Mouse (Mus musculus) monocyte, adult 59 days (primary cell): ENCODE data around the gene Ndufaf1. TPM values are rescaled to one million over a fixed set of nuclear protein-coding genes. Genes with fewer than 3 reads are reported as not detected.

Experiments used
- total RNA-seq, 2 experiments: library from RNA; stranded (reverse); gene quantifications; one replicate each; pipeline ENCODE4 v1.2.4; 2023

Ndufaf1 gene
- 1 to 10 TPM; 8.8 to 9.1 TPM for total RNA-seq

DNA sequence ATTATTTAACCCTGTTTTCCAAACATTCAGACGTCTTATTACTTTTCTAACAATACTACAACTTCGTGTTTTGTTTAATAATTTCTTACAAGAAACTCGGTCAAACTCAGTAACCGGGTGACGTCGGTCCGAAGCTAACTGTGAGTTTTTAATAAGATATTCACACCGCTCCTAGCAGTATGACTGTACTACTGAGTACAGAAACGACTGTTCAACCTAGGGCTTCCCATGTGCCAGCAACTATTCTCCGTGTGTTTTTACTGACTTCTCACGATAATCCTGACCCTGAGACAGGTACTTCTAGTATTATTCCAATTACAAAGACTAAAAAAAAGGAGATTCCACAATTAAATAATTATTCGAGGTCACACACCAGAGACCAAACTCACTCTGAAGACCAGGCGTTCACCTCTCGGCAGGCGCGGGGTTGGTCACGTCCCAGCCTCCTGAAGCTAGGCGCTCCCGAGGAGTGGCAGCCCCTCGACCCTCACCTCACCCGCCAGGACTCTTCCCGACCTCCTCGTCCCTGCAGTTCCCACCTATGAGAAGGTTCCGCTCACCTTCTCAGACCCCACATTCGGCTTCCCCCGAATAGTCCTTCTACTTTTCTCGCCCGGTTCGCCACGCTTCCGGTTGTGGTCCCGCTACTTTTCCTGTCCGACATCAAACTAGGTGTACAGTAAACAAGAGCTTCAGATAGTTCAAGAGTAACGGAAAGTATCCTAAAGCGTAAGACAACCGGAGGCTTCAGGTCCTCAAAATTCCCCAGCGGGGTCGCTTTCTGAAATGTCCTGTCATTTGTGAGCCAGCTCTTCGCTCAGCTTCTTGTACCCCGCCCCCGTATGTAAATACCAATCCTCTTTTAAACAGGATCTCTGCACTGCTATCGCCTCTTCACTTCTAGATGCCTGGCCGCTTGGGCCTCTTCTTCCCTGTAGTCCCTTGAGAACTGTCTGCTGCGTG is at the start of gene Ndufaf1:
Ndufaf1 (minus strand) TSS at position 608 of the 963 bp plus-strand sequence.

DNA sequence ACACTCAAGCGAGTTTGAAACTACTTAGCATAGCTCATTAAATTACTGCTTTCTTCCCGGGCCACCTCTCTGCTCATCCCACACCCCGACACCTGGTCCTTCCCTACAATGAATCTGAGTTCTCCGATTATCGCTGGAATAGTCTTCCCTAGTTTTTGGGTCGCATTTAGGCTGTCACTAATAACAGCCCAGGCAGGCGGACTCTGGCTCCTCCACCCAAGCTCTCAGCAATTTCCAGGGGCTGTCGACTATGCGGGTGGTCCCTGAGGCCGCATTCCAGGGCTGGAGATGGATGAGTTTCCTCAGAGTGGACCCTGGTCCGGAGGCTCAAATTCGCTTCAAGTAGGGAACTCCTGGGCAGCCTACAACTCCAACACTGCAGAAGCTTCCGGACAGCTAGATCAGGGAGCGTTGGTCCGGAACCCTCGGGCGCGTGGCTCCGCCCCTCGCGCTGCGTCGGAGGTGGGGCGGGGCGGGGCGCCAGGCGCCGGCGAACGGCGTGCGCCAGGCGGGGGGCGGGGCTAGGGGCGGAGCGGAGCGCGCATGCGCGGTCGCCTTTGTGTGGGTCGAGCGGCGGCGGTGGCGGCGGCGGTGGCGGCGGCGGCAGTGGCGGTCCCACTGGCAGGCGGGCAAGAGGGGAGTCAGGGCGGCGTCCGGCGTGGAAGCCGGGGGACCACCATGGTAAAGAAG is 12.0 kb upstream of the Ndufaf1 start, which contains the start of gene Rtf1:
Rtf1 (plus strand) TSS at position 544 of the 690 bp plus-strand sequence.

DNA sequence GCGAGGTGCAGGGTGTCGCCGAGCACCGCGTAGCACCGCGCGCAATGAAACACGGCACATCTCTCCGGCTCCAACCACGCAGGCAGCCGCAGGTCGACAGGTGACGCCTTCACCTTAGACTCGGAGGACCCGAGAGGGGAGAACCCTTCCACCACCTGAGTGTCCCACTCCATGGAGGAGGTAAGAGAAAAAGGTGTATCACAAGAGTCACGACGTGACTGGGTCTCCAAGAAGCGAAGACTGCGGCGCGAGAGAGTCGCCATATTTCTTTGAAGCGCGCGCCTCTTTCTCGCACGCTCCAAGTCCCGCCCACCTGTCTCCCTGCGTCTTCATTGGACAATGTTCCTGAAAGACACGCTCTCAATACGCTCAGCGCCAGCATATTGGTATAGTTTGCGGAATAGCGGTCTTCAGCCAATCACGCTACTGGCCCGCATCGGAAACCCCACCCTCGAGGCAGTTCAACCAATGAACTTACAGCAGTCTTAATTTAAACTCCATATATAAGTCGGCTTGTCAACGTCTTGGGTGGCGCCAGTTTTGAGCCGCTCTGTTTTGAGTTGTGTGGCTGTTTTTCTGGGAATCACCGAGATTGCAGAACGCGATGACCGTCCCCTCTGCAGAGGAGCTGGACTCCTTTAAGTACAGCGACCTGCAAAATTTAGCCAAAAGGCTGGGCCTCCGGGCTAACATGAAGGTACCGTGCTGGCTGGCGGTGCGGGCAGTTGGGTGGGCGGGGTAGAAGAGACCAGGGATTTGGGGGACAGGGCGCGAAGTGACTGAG is 44.2 kb downstream of the Ndufaf1 start, which contains the start of the genes Nusap1 and Oip5:
Nusap1 (plus strand) TSS at position 100 of the 784 bp plus-strand sequence.
Oip5 (minus strand) TSS at position 271 of the 784 bp plus-strand sequence.

Other genes starting within 250 kb of the Ndufaf1 start
- gene Ino80, start 185.1 kb downstream of the Ndufaf1 start, total RNA-seq: 10 to 100 TPM; 38.1 to 39.4 TPM
- gene Exd1, start 115.2 kb downstream of the Ndufaf1 start, total RNA-seq: under 1 TPM; 0.60 to 0.70 TPM
- gene Chp1, start 115.1 kb downstream of the Ndufaf1 start, total RNA-seq: 100 to 1,000 TPM; 129 to 143 TPM
- 1 to 10 TPM in 1 of 2 experiments, under 1 TPM in 1; 0.73 to 1.0 TPM for gene Nusap1, start 44.5 kb downstream of the Ndufaf1 start, total RNA-seq
- not detected for gene Oip5, start 44.4 kb downstream of the Ndufaf1 start, total RNA-seq
- 10 to 100 TPM; 32.0 to 37.7 TPM for gene Rtf1, start 12.2 kb upstream of the Ndufaf1 start, total RNA-seq
- under 1 TPM in 1 of 2 experiments, not detected in 1; 0.39 TPM for gene Itpka, start 79.5 kb upstream of the Ndufaf1 start, total RNA-seq
- gene Ltk, start 97.6 kb upstream of the Ndufaf1 start, total RNA-seq: not detected
- 10 to 100 TPM; 12.9 to 15.2 TPM for gene Rpap1, start 124.7 kb upstream of the Ndufaf1 start, total RNA-seq
- gene Tyro3, start 134.9 kb upstream of the Ndufaf1 start, total RNA-seq: not detected
- 10 to 100 TPM; 55.9 to 59.1 TPM for gene Mga, start 234.4 kb upstream of the Ndufaf1 start, total RNA-seq